Mouse (Mus musculus) liver, embryonic 14.5 days (tissue): Measurements from ENCODE around the gene Senp2. TPM values are rescaled to one million over a fixed set of nuclear protein-coding genes. Genes with fewer than 3 reads are reported as not detected.

Experiments used
- ATAC-seq: fragments of 200-750 bp; cut with Nextera tagmentation; 2 replicates; pipeline ENCODE4 v1.8.0; 2017; ENCODE audit warnings: moderate number of reproducible peaks, mild to moderate bottlenecking, moderate library complexity; ENCODE audit not compliant: insufficient read depth
- DNase-seq, 3 experiments: peaks; one replicate each; pipeline ENCODE4 v3.0.0-alpha.2; 2012 to 2013; ENCODE audit warnings: low read depth in 3 of 3, low spot score in 3 of 3
- H3K27ac ChIP-seq: fragments of 300-500 bp; sonication (generic); 2 replicates; pipeline ENCODE4 v1.5.1; 2014; ENCODE audit warnings: moderate library complexity, mild to moderate bottlenecking, control low read depth, inconsistent platforms
- H3K27me3 ChIP-seq: fragments of 300-500 bp; sonication (generic); 2 replicates; pipeline ENCODE4 v1.6.1; 2014; ENCODE audit warnings: mild to moderate bottlenecking, low read length, moderate library complexity; ENCODE audit not compliant: control insufficient read depth, insufficient read depth
- H3K36me3 ChIP-seq: fragments of 300-500 bp; sonication (generic); replicated peaks from 2 replicates; pipeline ENCODE4 v1.6.1; 2014; ENCODE audit warnings: low read depth; ENCODE audit not compliant: control insufficient read depth, insufficient read depth
- H3K4me1 ChIP-seq, 2 experiments: fragments of 200-500 bp in 1 of 2; fragments of 300-500 bp in 1 of 2; sonication (generic) in 1 of 2; replicated peaks; 2 replicates each; pipeline ENCODE4 v1.6.1; 2012 to 2014; ENCODE audit warnings: antibody characterized with exemption in 1 of 2, inconsistent platforms in 1 of 2, low read length in 1 of 2; ENCODE audit not compliant: control insufficient read depth in 2 of 2, insufficient read depth in 2 of 2
- H3K4me2 ChIP-seq: fragments of 300-500 bp; sonication (generic); 2 replicates; pipeline ENCODE4 v1.6.1; 2014; ENCODE audit warnings: low read depth, mild to moderate bottlenecking, control low read depth, moderate library complexity
- H3K4me3 ChIP-seq, 2 experiments: fragments of 200-500 bp in 1 of 2; fragments of 300-500 bp in 1 of 2; sonication (generic) in 1 of 2; 2 replicates each; pipeline ENCODE4 v1.5.1; 2012 to 2014; ENCODE audit warnings: low read depth in 2 of 2, low read length in 2 of 2, mild to moderate bottlenecking in 2 of 2, control low read depth in 1 of 2, inconsistent platforms in 1 of 2, moderate library complexity in 1 of 2; ENCODE audit not compliant: insufficient read depth in 1 of 2
- H3K9ac ChIP-seq: fragments of 300-500 bp; sonication (generic); replicated peaks from 2 replicates; pipeline ENCODE4 v1.6.1; 2014; ENCODE audit warnings: mild to moderate bottlenecking, control low read depth, moderate library complexity
- H3K9me3 ChIP-seq: fragments of 300-500 bp; sonication (generic); 2 replicates; pipeline ENCODE4 v1.6.1; 2016; ENCODE audit warnings: low read length, mixed read lengths; ENCODE audit not compliant: control insufficient read depth
- CTCF ChIP-seq: IDR thresholded peaks from 2 replicates; pipeline ENCODE4 v1.5.1; 2016; ENCODE audit warnings: antibody characterized with exemption, low read depth, control low read depth
- EP300 ChIP-seq: IDR thresholded peaks from 2 replicates; pipeline ENCODE4 v1.6.1; 2016; ENCODE audit warnings: antibody characterized with exemption, low read depth
- WGBS: fragments of 180-500 bp; shearing (Covaris S2); extraction: QIAGEN DNeasy Blood & Tissue Kit; methylation state at CpG from one replicate; pipeline ENCODE4 v1.1.7; 2014; ENCODE audit not compliant: insufficient replicate concordance; 5-methylcytosine and 5-hydroxymethylcytosine counted together
- polyA plus RNA-seq, 2 experiments: library from polyadenylated mRNA; depleted of rRNA in 1 of 2; stranded (reverse) in 1 of 2; unstranded in 1 of 2; fragments of >200 nt; fragmentation: Nextera tagmentation in 1 of 2; extraction: Ambion mirVana in 1 of 2; gene quantifications; 2 replicates each; pipeline versions ENCODE4 v1.2.1 to v1.2.3; 2012 to 2014

Senp2 gene
- polyA plus RNA-seq, 2 experiments: 20.0 to 37.2 TPM

GRCm38 (mm10) chr16:22095751-22096150 lies 86.5 kb downstream of the Senp2 start:
- DNase-seq: no peak
- ATAC-seq: no peak
- no peak overlapping the region for H3K4me3 ChIP-seq
- no peaks in the 10 kb centered on the region for H3K36me3 ChIP-seq
- no peak overlapping the region for H3K27ac ChIP-seq
- H3K9ac ChIP-seq: no peak overlapping the region
- 50% methylated on average over 1 of the region's 1 CpGs for WGBS
- H3K27me3 ChIP-seq: no peaks in the 10 kb centered on the region
- H3K9me3 ChIP-seq: no peaks in the 10 kb centered on the region
- TF ChIP-seq EP300 (no peak), CTCF (no peak)
- no peak overlapping the region for H3K4me2 ChIP-seq
- H3K4me1 ChIP-seq: peaks cover 0 to 3% of the 10 kb centered on the region in 2 experiments; a peak in 1 of 4 replicates

DNA sequence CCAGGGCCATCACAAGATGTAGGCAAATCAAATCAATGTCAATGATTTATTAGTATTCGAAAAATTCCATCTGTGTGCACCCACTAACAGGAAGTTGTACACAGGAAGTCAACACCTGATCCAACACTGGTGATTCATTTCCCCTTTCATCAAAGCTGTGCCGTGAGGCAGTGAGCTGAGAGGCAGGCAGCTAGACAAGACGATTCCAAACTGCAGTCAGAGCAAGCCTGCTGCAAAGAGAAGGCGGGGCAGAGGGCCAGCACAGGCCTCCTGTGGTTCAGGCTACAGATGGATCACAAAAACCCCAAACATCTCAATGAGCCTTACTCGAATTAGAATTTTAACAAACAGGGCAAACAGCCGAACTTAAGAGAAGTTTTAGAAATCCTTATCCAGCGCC lies 88.4 kb downstream of the Senp2 start:
- Histone ChIP-seq H3K9me3 (no peaks in the 10 kb centered on the region), H3K4me1 (peaks cover 0 to 2% of the 10 kb centered on the region in 2 experiments; a peak in 1 of 4 replicates), H3K4me3 (no peak overlapping the region), H3K27me3 (no peaks in the 10 kb centered on the region), H3K4me2 (no peak overlapping the region), H3K36me3 (no peaks in the 10 kb centered on the region), H3K9ac (no peak overlapping the region), H3K27ac (no peak overlapping the region)
- 39% methylated on average over 7 of the region's 7 CpGs for WGBS
- DNase-seq (no peak), ATAC-seq (no peak)
- TF ChIP-seq CTCF (no peak), EP300 (no peak)

Other genes starting within 250 kb of the Senp2 start
- 6.1 and 7.7 TPM in 2 replicates for gene Ehhadh, start 221.7 kb upstream of the Senp2 start, polyA plus RNA-seq (2012; rRNA removed)
- 8.1 and 8.2 TPM in 2 replicates for gene Ehhadh, start 221.7 kb upstream of the Senp2 start, polyA plus RNA-seq (2014; fragmentation: Nextera tagmentation; extraction: Ambion mirVana)
- 0.50 and 0.61 TPM in 2 replicates for gene Map3k13, start 215.1 kb upstream of the Senp2 start, polyA plus RNA-seq (2012; rRNA removed)
- 0.30 and 0.38 TPM in 2 replicates for gene Map3k13, start 215.1 kb upstream of the Senp2 start, polyA plus RNA-seq (2014; fragmentation: Nextera tagmentation; extraction: Ambion mirVana)
- 11.7 and 13.0 TPM in 2 replicates for gene Tmem41a, start 61.9 kb upstream of the Senp2 start, polyA plus RNA-seq (2012; rRNA removed)
- 22.0 and 24.5 TPM in 2 replicates for gene Tmem41a, start 61.9 kb upstream of the Senp2 start, polyA plus RNA-seq (2014; fragmentation: Nextera tagmentation; extraction: Ambion mirVana)
- 0.36 and 0.56 TPM in 2 replicates for gene Liph, start 13.8 kb upstream of the Senp2 start, polyA plus RNA-seq (2012; rRNA removed)
- gene Liph, start 13.8 kb upstream of the Senp2 start, polyA plus RNA-seq (2014; fragmentation: Nextera tagmentation; extraction: Ambion mirVana): 0.80 and 0.88 TPM in 2 replicates
- gene Igf2bp2, start 153.8 kb downstream of the Senp2 start, polyA plus RNA-seq (2012; rRNA removed): 3.4 and 3.7 TPM in 2 replicates
- gene Igf2bp2, start 153.8 kb downstream of the Senp2 start, polyA plus RNA-seq (2014; fragmentation: Nextera tagmentation; extraction: Ambion mirVana): 7.3 and 7.6 TPM in 2 replicates